Mouse (Mus musculus) midbrain, embryonic 11.5 days (tissue): ENCODE results near the gene Gfpt2. TPM values are rescaled to one million over a fixed set of nuclear protein-coding genes. Genes with fewer than 3 reads are reported as not detected.

Source experiments
- ATAC-seq: fragments of 200-750 bp; cut with Nextera tagmentation; 2 replicates; pipeline ENCODE4 v1.8.0; 2017; ENCODE audit warnings: moderate TSS enrichment, moderate library complexity; ENCODE audit not compliant: low FRiP score
- DNase-seq: peaks from one replicate; pipeline ENCODE4 v3.0.0; 2015; ENCODE audit warnings: low spot score; ENCODE audit errors: missing footprints
- H3K27ac ChIP-seq: fragments of 300-500 bp; sonication (generic); 2 replicates; pipeline ENCODE4 v1.5.1; 2014; ENCODE audit warnings: low read depth, low read length
- H3K27me3 ChIP-seq: fragments of 300-500 bp; sonication (generic); 2 replicates; pipeline ENCODE4 v1.6.1; 2014; ENCODE audit warnings: mild to moderate bottlenecking, low read length, moderate library complexity, mixed read lengths; ENCODE audit not compliant: control insufficient read depth, insufficient read depth
- H3K36me3 ChIP-seq: fragments of 300-500 bp; sonication (generic); 2 replicates; pipeline ENCODE4 v1.6.1; 2014; ENCODE audit warnings: mild to moderate bottlenecking, low read length, moderate library complexity, mixed read lengths; ENCODE audit not compliant: control insufficient read depth, insufficient read depth
- H3K4me1 ChIP-seq: fragments of 300-500 bp; sonication (generic); 2 replicates; pipeline ENCODE4 v1.6.1; 2014; ENCODE audit warnings: low read length; ENCODE audit not compliant: control insufficient read depth, insufficient read depth
- H3K4me2 ChIP-seq: fragments of 300-500 bp; sonication (generic); 2 replicates; pipeline ENCODE4 v1.6.1; 2014; ENCODE audit warnings: mild to moderate bottlenecking, moderate library complexity
- H3K4me3 ChIP-seq: fragments of 300-500 bp; sonication (generic); 2 replicates; pipeline ENCODE4 v1.5.1; 2014; ENCODE audit warnings: low read depth, low read length
- H3K9ac ChIP-seq: fragments of 300-500 bp; sonication (generic); 2 replicates; pipeline ENCODE4 v1.6.1; 2014; ENCODE audit warnings: low read length
- H3K9me3 ChIP-seq: fragments of 300-500 bp; sonication (generic); 2 replicates; pipeline ENCODE4 v1.6.1; 2016; ENCODE audit warnings: low read length; ENCODE audit not compliant: control insufficient read depth
- WGBS: fragments of 180-500 bp; shearing (Covaris S2); extraction: QIAGEN DNeasy Blood & Tissue Kit; methylation state at CpG from one replicate; pipeline ENCODE4 v1.1.7; 2014; 5-methylcytosine and 5-hydroxymethylcytosine counted together
- polyA plus RNA-seq: library from polyadenylated mRNA; unstranded; fragments of >200 nt; fragmentation: Nextera tagmentation; extraction: Ambion mirVana; gene quantifications from 2 replicates; pipeline ENCODE4 v1.2.1, GENCODE M21; 2014

Gene Gfpt2
- polyA plus RNA-seq, 1 experiment from 2014 or later = 8.7 TPM

DNA sequence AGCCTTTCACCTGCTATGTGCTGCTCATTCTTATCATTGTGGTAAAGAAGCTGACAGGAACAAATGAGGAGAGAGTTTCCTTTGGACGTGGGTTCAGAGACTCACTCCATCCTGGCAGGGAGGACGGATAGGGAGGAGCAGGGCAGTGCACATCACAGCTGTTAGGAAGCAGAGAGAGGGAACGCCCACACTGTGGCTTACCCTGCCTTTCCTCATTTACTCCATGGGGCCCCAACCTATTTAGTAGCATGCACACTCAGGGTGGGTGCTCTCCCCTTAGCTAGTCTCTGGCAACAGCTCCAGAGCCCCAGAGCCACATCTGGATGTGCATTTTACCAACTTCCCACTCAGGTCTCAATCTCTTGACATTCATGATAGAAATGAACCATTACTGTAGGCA, 48.7 kb downstream of the Gfpt2 start:
- ATAC-seq (no peak), DNase-seq (no peak)
- Histone ChIP-seq H3K4me2 (no peak overlapping the region), H3K4me1 (peaks cover 10% of the 10 kb centered on the region), H3K4me3 (no peak overlapping the region), H3K27ac (no peak overlapping the region), H3K36me3 (no peaks in the 10 kb centered on the region), H3K9me3 (no peaks in the 10 kb centered on the region), H3K27me3 (no peaks in the 10 kb centered on the region), H3K9ac (no peak overlapping the region)
- WGBS = 55% methylated on average over 3 of the region's 3 CpGs

DNA sequence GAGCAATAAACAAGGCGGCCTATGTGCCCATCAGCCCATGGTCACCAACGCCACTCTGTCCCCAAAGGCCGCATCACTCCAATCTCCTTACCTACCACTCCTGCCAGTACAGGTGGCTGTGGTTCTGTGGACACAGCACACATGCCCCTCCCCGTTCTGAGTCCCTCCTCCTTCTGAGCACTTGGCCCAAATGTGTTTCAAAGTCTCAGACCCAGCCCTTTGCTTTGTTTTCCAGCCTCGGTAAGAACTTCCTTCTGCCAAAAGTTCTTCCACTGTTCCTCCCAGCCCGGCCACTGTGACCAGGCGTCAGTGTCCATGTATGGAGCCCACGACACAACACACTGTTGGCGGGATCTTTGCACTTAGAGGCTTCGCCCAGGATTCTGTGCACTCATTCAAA, 50.3 kb downstream of the Gfpt2 start:
- Histone ChIP-seq H3K27ac (no peak overlapping the region), H3K27me3 (no peaks in the 10 kb centered on the region), H3K4me1 (peaks cover 12% of the 10 kb centered on the region), H3K9ac (no peak overlapping the region), H3K4me2 (no peak overlapping the region), H3K4me3 (no peak overlapping the region), H3K36me3 (no peaks in the 10 kb centered on the region), H3K9me3 (no peaks in the 10 kb centered on the region)
- ATAC-seq (no peak), DNase-seq (no peak)
- WGBS = 95% methylated on average over 10 of the region's 10 CpGs

DNA sequence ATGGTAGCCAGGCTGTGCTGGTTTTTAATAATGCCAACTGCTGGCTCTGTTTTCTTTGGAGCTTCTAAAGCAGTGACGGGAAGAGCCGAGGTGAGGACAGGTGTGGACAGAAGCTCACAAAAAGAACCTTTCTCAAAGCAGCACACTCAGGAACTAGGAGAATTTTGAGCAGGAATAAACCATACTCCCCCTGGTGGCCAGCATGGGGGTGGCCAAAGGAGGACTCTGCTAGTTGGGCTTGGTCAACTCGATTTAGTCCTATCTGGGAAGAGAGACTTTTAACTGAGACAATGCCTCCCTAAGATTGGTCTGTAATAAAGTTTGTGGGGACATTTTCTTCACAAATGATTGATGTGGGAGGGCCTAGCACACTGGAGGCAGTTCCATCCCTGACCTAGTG, 51.0 kb downstream of the Gfpt2 start:
- no peak overlapping the region for H3K4me3 ChIP-seq
- 55% methylated on average over 3 of the region's 3 CpGs for WGBS
- H3K9ac ChIP-seq = no peak overlapping the region
- DNase-seq (no peak), ATAC-seq (no peak)
- no peak overlapping the region for H3K27ac ChIP-seq
- no peaks in the 10 kb centered on the region for H3K36me3 ChIP-seq
- H3K4me1 ChIP-seq = peaks cover 12% of the 10 kb centered on the region
- H3K4me2 ChIP-seq = no peak overlapping the region
- H3K27me3 ChIP-seq = no peaks in the 10 kb centered on the region
- H3K9me3 ChIP-seq = no peaks in the 10 kb centered on the region

- Histone ChIP-seq H3K27ac (no peak overlapping the region), H3K27me3 (no peaks in the 10 kb centered on the region), H3K4me2 (peak overlapping the region; percentile 85), H3K9ac (peak overlapping the region; percentile 39; the same call in 1 of the 2 replicates), H3K36me3 (no peaks in the 10 kb centered on the region), H3K9me3 (no peaks in the 10 kb centered on the region), H3K4me3 (peak overlapping the region; percentile 77), H3K4me1 (peaks cover 12% of the 10 kb centered on the region)
- 40% methylated on average over 11 of the region's 11 CpGs for WGBS
- DNase-seq = no peak
- ATAC-seq = peak; percentile 13
Measured at GRCm38 (mm10) chr11:49845958-49846357, 52.0 kb downstream of the Gfpt2 start.

DNA sequence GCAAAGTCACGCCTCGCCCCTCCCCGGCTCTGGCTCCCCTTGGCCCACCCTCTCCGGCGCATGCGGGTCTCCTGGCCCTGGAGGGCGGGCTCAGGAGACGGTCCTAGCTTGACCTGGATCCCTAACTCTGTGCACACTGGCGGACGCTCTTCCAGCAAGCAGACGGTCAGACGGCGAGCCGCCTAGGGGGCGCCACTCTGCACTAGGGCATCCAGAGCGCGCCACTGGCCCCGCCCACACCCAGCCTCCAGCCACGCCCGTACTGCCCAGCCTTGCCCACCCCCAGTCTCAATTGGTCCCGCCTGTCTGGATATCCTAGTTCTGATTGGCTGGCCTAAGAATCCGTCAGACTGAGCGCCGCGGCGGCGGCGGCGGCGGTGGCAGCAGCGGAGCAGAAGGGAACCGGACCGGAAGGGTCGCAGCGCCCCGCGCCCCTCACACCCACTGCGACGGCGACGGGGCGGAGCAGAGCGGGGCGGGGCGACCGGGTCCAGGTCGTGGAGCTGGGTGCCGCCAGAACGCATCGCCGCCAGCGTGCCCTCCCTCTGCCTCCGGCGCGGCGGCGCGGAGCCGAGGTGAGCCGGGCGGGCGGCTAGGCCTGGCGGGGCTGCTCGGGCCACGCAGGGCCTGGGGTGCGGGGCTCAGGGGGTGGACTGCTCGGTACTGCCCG, 52.6 kb downstream of the Gfpt2 start, which contains the start of gene Mapk9:
TSS of gene Mapk9 (plus strand) at position 351 of the 670 bp plus-strand sequence.
- Histone ChIP-seq H3K4me1 (peaks cover 12% of the 10 kb centered on the region), H3K4me3 (peak within 1 kb of the TSS; percentile 77), H3K36me3 (no peaks in the 10 kb centered on the region), H3K27me3 (no peaks in the 10 kb centered on the region), H3K9me3 (no peaks in the 10 kb centered on the region), H3K9ac (peak within 1 kb of the TSS; percentile 86), H3K27ac (peak within 1 kb of the TSS; percentile 70), H3K4me2 (peak within 1 kb of the TSS; percentile 85)
- DNase-seq = peak; percentile 100
- ATAC-seq = peak; percentile 99
- under 1% methylated on average over 66 of the region's 68 CpGs for WGBS

DNA sequence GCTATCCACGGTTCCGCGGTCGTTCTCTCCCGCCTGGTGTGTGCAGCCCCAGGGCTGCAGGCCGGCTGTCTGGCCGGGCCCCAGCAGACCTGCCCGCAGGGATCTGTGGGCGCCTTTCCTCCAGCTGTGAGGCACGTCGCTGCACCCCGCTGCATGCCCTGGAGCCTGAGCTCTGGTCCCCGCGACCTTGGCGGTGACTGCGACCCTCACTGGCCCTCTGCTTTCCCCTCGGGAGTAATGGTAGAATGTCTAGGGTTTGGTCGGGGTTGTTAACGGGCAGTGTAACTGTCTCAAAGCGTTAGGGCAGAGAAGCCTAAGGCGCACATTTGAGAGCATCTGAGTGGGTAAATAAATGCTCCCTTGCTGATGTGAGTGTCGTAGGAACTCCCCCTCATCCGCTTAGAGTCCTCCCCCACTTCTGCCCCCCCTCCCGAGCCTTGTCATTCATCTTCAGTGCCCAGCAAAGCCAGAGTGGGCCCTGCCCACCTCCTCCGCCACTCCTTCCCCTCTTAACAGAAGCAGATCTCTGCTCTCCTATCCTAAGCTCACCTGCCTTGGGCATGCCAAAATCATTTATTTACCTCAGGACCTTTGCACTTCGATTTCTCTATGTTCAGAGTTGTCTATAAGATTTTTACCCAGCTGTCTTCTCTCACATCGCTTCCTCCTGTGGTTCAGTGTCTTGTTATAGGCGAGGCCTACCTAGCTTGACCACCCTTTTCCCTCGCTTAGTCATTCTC, 53.3 kb downstream of the Gfpt2 start:
- no peaks in the 10 kb centered on the region for H3K36me3 ChIP-seq
- peak overlapping the region; percentile 85 for H3K4me2 ChIP-seq
- H3K4me1 ChIP-seq = peaks cover 12% of the 10 kb centered on the region
- H3K27me3 ChIP-seq = no peaks in the 10 kb centered on the region
- WGBS = 10% methylated on average over 29 of the region's 29 CpGs
- DNase-seq = no peak
- peak overlapping the region; percentile 70 for H3K27ac ChIP-seq
- no peak for ATAC-seq
- H3K4me3 ChIP-seq = peak overlapping the region; percentile 77
- peak overlapping the region; percentile 86 for H3K9ac ChIP-seq
- H3K9me3 ChIP-seq = no peaks in the 10 kb centered on the region

- peak overlapping the region; percentile 77 for H3K4me3 ChIP-seq
- H3K4me2 ChIP-seq = peak overlapping the region; percentile 85
- ATAC-seq = no peak
- H3K36me3 ChIP-seq = no peaks in the 10 kb centered on the region
- no peak overlapping the region for H3K27ac ChIP-seq
- 78% methylated on average over 2 of the region's 2 CpGs for WGBS
- H3K9me3 ChIP-seq = no peaks in the 10 kb centered on the region
- peak overlapping the region; percentile 86; the same call in 1 of the 2 replicates for H3K9ac ChIP-seq
- no peaks in the 10 kb centered on the region for H3K27me3 ChIP-seq
- DNase-seq = no peak
- peaks cover 12% of the 10 kb centered on the region for H3K4me1 ChIP-seq
Measured at GRCm38 (mm10) chr11:49847811-49848078, 53.8 kb downstream of the Gfpt2 start.

GRCm38 (mm10) chr11:49848080-49848815, 54.3 kb downstream of the Gfpt2 start:
- 78% methylated on average over 4 of the region's 4 CpGs for WGBS
- ATAC-seq (no peak), DNase-seq (no peak)
- no peak overlapping the region for H3K4me3 ChIP-seq
- H3K9ac ChIP-seq = peak overlapping the region; percentile 6; the same call in 1 of the 2 replicates
- no peaks in the 10 kb centered on the region for H3K36me3 ChIP-seq
- H3K4me2 ChIP-seq = peak overlapping the region; percentile 85
- no peak overlapping the region for H3K27ac ChIP-seq
- H3K27me3 ChIP-seq = no peaks in the 10 kb centered on the region
- H3K4me1 ChIP-seq = peaks cover 12% of the 10 kb centered on the region
- H3K9me3 ChIP-seq = no peaks in the 10 kb centered on the region

- Histone ChIP-seq H3K4me1 (peaks cover 12% of the 10 kb centered on the region), H3K36me3 (no peaks in the 10 kb centered on the region), H3K9me3 (no peaks in the 10 kb centered on the region), H3K27me3 (no peaks in the 10 kb centered on the region), H3K4me2 (no peak overlapping the region), H3K4me3 (no peak overlapping the region), H3K27ac (no peak overlapping the region), H3K9ac (no peak overlapping the region)
- DNase-seq (no peak), ATAC-seq (no peak)
- WGBS = 91% methylated on average over 7 of the region's 7 CpGs
Measured at GRCm38 (mm10) chr11:49850331-49850730, 56.4 kb downstream of the Gfpt2 start.
